In genomic region chr4:84685009-84685408, GRCm38 (mm10) we compare ENCODE assay signal across 23 mouse cellular contexts.
"Had no signal": no experiment of that assay in that cellular context is flagged by ENCODE, and none has a peak within 500 bp of the region (broad histone marks: within the 10 kb centered on the region; RNA-seq: fewer than 3 reads in every experiment).

No protein-coding gene starts in this region.

- H3K4me3 ChIP-seq: layer of hippocampus, adult 2 months; limb, embryonic 10.5 days; limb, embryonic 13.5 days; liver, embryonic 12.5 days; liver, embryonic 15.5 days; lung, embryonic 15.5 days; megakaryocyte, embryonic 14.5 days; midbrain, embryonic 10.5 days; neural tube, embryonic 12.5 days; neural tube, embryonic 15.5 days; stomach, embryonic 15.5 days had no signal

- H3K27me3 ChIP-seq: limb, embryonic 13.5 days; liver, embryonic 12.5 days; liver, embryonic 15.5 days; lung, embryonic 15.5 days; neural tube, embryonic 12.5 days; neural tube, embryonic 15.5 days; stomach, embryonic 15.5 days had no signal

- H3K9me3 ChIP-seq: limb, embryonic 10.5 days; limb, embryonic 13.5 days; liver, embryonic 12.5 days; liver, embryonic 15.5 days; lung, embryonic 15.5 days; midbrain, embryonic 10.5 days; neural tube, embryonic 12.5 days; neural tube, embryonic 15.5 days; stomach, embryonic 15.5 days had no signal

- H3K4me2 ChIP-seq: limb, embryonic 13.5 days; liver, embryonic 12.5 days; liver, embryonic 15.5 days; lung, embryonic 15.5 days; neural tube, embryonic 12.5 days; neural tube, embryonic 15.5 days; stomach, embryonic 15.5 days had no signal

- DNase-seq: kidney, postnatal 25 days; layer of hippocampus, adult 9-11 months; liver; lung, adult 18-20 months; lung, postnatal 14 days; lung, postnatal 4 days; midbrain, embryonic 14.5 days; right cerebral cortex, adult 18-20 months; right cerebral cortex, postnatal 14 days; spleen, adult 18-20 months; thymus, postnatal 25 days had no signal

- H3K4me1 ChIP-seq: limb, embryonic 13.5 days; liver, embryonic 12.5 days; liver, embryonic 15.5 days; lung, embryonic 15.5 days; neural tube, embryonic 12.5 days; neural tube, embryonic 15.5 days; stomach, embryonic 15.5 days had no signal

- H3K9ac ChIP-seq: limb, embryonic 13.5 days; liver, embryonic 12.5 days; liver, embryonic 15.5 days; lung, embryonic 15.5 days; neural tube, embryonic 12.5 days; neural tube, embryonic 15.5 days; stomach, embryonic 15.5 days had no signal

- H3K36me3 ChIP-seq: limb, embryonic 10.5 days; limb, embryonic 13.5 days; liver, embryonic 12.5 days; liver, embryonic 15.5 days; lung, embryonic 15.5 days; midbrain, embryonic 10.5 days; neural tube, embryonic 12.5 days; neural tube, embryonic 15.5 days; stomach, embryonic 15.5 days had no signal

- ATAC-seq: liver, embryonic 12.5 days had no signal

- H3K27ac ChIP-seq: kidney, postnatal 0 days; layer of hippocampus, adult 2 months; limb, embryonic 10.5 days; limb, embryonic 13.5 days; liver, embryonic 12.5 days; liver, embryonic 15.5 days; lung, embryonic 15.5 days; midbrain, embryonic 10.5 days; neural tube, embryonic 12.5 days; neural tube, embryonic 15.5 days; stomach, embryonic 15.5 days had no signal
